Mouse (Mus musculus) myocyte (in vitro differentiated cells): ENCODE measurements at regions not wholly inside any gene's neighbourhood (a gene's known extent, or its start where the extent isn't known, plus 50 kb on each side); places are given as distances from the start of the nearest gene placed in this dataset.

ENCODE experiments used
- H3K27me3 ChIP-seq: one replicate; pipeline ENCODE4 v1.6.1; 2011; ENCODE audit not compliant: control insufficient read depth, insufficient read depth, insufficient read length
- H3K36me3 ChIP-seq: one replicate; pipeline ENCODE4 v1.6.1; 2011; ENCODE audit not compliant: control insufficient read depth, insufficient read depth
- H3K4me2 ChIP-seq: one replicate; pipeline ENCODE4 v1.6.1; 2011; ENCODE audit warnings: low read depth, control low read depth
- H3K4me3 ChIP-seq: one replicate; pipeline ENCODE4 v1.5.1; 2011; ENCODE audit warnings: mild to moderate bottlenecking, control low read depth, moderate library complexity
- H3K79me2 ChIP-seq: one replicate; pipeline ENCODE4 v1.6.1; 2011; ENCODE audit not compliant: control insufficient read depth, insufficient read depth
- H3ac ChIP-seq: one replicate; pipeline ENCODE4 v1.6.1; 2011; ENCODE audit not compliant: control insufficient read depth, insufficient read length
- CEBPB ChIP-seq: IDR thresholded peaks from 2 replicates; pipeline ENCODE4 v1.6.1; 2011; ENCODE audit warnings: mild to moderate bottlenecking, moderate library complexity; ENCODE audit not compliant: poor library complexity, insufficient read depth, severe bottlenecking
- E2F4 ChIP-seq: IDR thresholded peaks from one replicate; pipeline ENCODE4 v1.6.1; 2011; ENCODE audit warnings: mild to moderate bottlenecking, control low read depth, moderate library complexity; ENCODE audit not compliant: insufficient read depth
- MAX ChIP-seq: IDR thresholded peaks from one replicate; pipeline ENCODE4 v1.6.1; 2011; ENCODE audit warnings: low read depth, mild to moderate bottlenecking, control low read depth
- MYOD1 ChIP-seq, 3 experiments: IDR thresholded peaks; one replicate each; pipeline ENCODE4 v1.6.1; 2011; ENCODE audit warnings: control low read depth in 2 of 3, low read depth in 2 of 3, mild to moderate bottlenecking in 2 of 3, moderate library complexity in 1 of 3; ENCODE audit not compliant: insufficient read length in 2 of 3, control insufficient read depth in 1 of 3
- MYOG ChIP-seq, 3 experiments: IDR thresholded peaks; one replicate each; pipeline ENCODE4 v1.6.1; 2011; ENCODE audit warnings: control low read depth in 2 of 3, low read depth in 2 of 3, mild to moderate bottlenecking in 2 of 3; ENCODE audit not compliant: insufficient read length in 2 of 3, control insufficient read depth in 1 of 3, insufficient read depth in 1 of 3
- POLR2A ChIP-seq: IDR thresholded peaks from one replicate; pipeline ENCODE4 v1.6.1; 2011; ENCODE audit warnings: low read depth, mild to moderate bottlenecking, control low read depth, moderate library complexity; ENCODE audit not compliant: insufficient read length
- POLR2AphosphoS2 ChIP-seq: IDR thresholded peaks from one replicate; pipeline ENCODE4 v1.6.1; 2011; ENCODE audit warnings: low read depth, control low read depth; ENCODE audit not compliant: insufficient read length
- REST ChIP-seq: IDR thresholded peaks from one replicate; pipeline ENCODE4 v1.6.1; 2011; ENCODE audit warnings: mild to moderate bottlenecking, control low read depth, moderate library complexity; ENCODE audit not compliant: insufficient read depth, insufficient read length
- SRF ChIP-seq: IDR thresholded peaks from one replicate; pipeline ENCODE4 v1.6.1; 2011; ENCODE audit warnings: low read depth; ENCODE audit not compliant: control insufficient read depth, insufficient read length
- TCF12 ChIP-seq: IDR thresholded peaks from one replicate; pipeline ENCODE4 v1.6.1; 2011; ENCODE audit warnings: mild to moderate bottlenecking, control low read depth; ENCODE audit not compliant: poor library complexity, insufficient read depth, severe bottlenecking
- TCF3 ChIP-seq: IDR thresholded peaks from one replicate; pipeline ENCODE4 v1.6.1; 2011; ENCODE audit warnings: low read depth, control low read depth; ENCODE audit not compliant: insufficient read length
- USF1 ChIP-seq: IDR thresholded peaks from one replicate; pipeline ENCODE4 v1.6.1; 2011; ENCODE audit warnings: low read depth, mild to moderate bottlenecking, control low read depth, moderate library complexity

DNA sequence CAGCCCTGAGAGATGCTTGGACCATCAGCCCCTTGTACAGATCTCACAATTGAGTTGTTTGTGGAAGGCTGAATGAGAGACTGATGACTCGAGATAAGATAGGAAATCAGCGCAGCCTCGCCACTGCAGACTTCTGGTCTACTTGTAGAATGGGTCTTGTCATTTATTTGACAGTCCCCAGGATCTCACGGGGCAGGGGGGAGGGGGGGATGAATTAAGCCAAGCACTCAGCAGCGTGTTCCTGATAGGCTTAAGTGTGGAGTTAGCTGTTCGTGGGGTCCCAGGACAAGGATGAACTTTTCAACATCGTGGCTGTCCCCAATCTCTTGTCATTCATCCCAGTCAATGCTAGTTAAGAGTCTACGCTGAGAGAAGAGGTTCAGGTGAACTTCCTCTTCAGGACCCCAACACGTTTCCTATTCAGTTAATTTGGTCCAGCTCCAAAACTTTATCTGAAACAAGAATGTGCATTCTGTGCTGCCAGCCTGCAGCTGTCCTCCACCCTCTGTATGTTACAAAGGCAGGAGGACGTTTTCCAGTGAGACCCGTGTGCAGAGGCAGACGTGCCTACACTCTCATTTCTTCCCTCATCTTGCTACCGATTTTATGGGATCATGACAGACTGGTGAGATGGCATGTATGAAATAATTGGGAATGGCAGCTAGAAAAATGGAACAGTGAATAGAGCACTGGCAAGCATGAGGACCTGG is 100.5 kb upstream of the Tbx20 start:
- Histone ChIP-seq H3K4me3 (no peak overlapping the region), H3K27me3 (no peaks in the 10 kb centered on the region), H3K79me2 (no peaks in the 10 kb centered on the region), H3K36me3 (no peaks in the 10 kb centered on the region), H3K4me2 (no peak overlapping the region), H3ac (no peak overlapping the region)
- no peak for TF ChIP-seq TCF3
- TF ChIP-seq POLR2AphosphoS2 = no peak
- no peak for TF ChIP-seq CEBPB
- no peak for TF ChIP-seq MYOG (IDR thresholded peaks at IDR 0.05; ENCODE audit: control insufficient read depth in 1 of 3, insufficient read depth in 1 of 3, insufficient read length in 2 of 3, low read depth in 2 of 3)
- TF ChIP-seq REST = no peak
- no peak for TF ChIP-seq TCF12
- TF ChIP-seq MYOD1 (IDR thresholded peaks at IDR 0.05; ENCODE audit: control insufficient read depth in 1 of 3, insufficient read length in 2 of 3, low read depth in 2 of 3) = no peak
- no peak for TF ChIP-seq POLR2A
- no peak for TF ChIP-seq SRF
- TF ChIP-seq USF1 = no peak
- TF ChIP-seq E2F4 = no peak
- TF ChIP-seq MAX = no peak

DNA sequence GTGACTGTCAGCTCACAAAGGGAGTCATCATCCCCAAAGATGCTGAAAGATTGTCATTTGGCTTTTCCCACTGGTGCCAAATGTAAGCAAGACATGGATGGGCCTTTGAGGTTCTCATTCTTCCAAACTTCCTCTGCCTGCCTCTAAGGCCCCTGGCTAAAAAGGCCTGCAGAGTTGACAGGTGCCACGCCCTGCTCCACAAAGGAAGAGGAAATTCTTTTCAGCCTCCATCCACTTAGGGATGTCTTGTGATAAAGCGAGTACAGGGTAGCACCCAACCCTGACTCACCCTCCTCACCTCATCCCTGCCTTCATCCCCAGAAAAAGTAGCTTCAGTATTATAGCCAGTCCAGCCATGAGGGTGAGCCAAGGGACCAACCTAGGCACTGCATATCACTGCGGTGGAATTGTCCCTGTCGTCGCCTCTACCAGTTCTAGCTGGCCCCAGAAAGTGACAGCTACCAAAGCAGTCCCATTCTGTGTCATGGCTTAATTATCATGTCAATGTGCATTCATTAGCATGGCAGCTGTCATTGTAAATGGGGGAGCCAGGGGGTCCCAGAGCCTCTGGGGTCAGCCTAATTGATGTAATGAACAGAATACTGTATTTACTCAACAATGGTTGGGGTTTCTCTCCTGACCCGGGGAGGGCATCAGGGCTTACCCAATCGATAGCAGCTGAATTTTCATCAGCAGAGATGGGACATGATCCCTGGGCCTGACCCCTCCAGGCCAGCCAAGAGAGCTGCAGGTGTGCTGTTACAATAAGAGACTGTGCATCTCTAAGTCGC is 104.5 kb upstream of the Tbx20 start:
- Histone ChIP-seq H3K27me3 (no peaks in the 10 kb centered on the region), H3K4me2 (no peak overlapping the region), H3K36me3 (no peaks in the 10 kb centered on the region), H3K4me3 (no peak overlapping the region), H3K79me2 (no peaks in the 10 kb centered on the region), H3ac (no peak overlapping the region)
- TF ChIP-seq TCF12 (no peak), POLR2A (no peak), CEBPB (no peak), MYOD1 (IDR thresholded peaks at IDR 0.05; ENCODE audit: control insufficient read depth in 1 of 3, insufficient read length in 2 of 3, low read depth in 2 of 3) (no peak), REST (no peak), SRF (no peak), USF1 (no peak), MAX (no peak), POLR2AphosphoS2 (no peak), E2F4 (no peak), MYOG (IDR thresholded peaks at IDR 0.05; ENCODE audit: control insufficient read depth in 1 of 3, insufficient read depth in 1 of 3, insufficient read length in 2 of 3, low read depth in 2 of 3) (no peak), TCF3 (no peak)

DNA sequence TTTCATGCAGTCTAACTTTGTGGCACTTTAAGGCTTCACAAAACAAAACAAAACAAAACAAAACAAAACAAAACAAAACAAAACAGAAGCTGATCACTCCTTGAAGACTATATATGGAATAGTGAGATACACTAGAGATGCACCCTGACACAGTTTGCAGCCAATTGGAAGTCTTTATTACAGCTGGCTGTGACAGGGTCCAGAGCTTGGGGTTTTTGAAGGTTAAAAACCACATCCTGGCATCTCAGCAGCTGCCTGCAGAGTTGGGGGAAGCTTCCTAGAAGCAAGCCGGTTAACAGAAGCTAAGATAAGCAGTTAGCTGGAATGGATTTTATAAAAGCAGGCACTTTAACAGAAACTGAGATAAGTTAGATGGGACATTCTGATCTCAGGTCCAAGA is 105.6 kb upstream of the Tbx20 start:
- Histone ChIP-seq H3ac (no peak overlapping the region), H3K4me3 (no peak overlapping the region), H3K36me3 (no peaks in the 10 kb centered on the region), H3K4me2 (no peak overlapping the region), H3K79me2 (no peaks in the 10 kb centered on the region), H3K27me3 (no peaks in the 10 kb centered on the region)
- TF ChIP-seq TCF12 = no peak
- TF ChIP-seq POLR2A = no peak
- TF ChIP-seq MYOD1 (IDR thresholded peaks at IDR 0.05; ENCODE audit: control insufficient read depth in 1 of 3, insufficient read length in 2 of 3, low read depth in 2 of 3) = no peak
- TF ChIP-seq USF1 = no peak
- no peak for TF ChIP-seq E2F4
- TF ChIP-seq MYOG (IDR thresholded peaks at IDR 0.05; ENCODE audit: control insufficient read depth in 1 of 3, insufficient read depth in 1 of 3, insufficient read length in 2 of 3, low read depth in 2 of 3) = no peak
- no peak for TF ChIP-seq CEBPB

DNA sequence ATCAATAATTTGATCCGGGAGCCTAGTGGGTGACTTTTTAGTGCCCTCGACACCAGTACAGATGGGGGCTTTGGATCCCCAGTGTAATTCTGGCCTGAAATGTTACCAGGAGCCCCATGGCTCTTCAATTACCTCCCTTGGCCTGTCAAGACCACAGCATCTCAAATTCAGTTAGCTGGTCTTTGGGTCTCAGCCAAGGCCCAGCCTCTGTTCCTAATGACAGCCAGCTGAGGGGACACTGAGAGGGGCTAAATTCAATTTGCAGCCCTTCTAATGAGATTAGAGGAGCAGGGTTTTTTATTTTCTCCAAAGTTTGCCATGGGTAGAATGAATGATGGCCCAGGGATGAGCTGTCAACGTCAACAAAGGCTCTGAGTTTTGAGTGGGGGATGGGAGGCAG is 109.9 kb upstream of the Tbx20 start:
- H3K36me3 ChIP-seq = no peaks in the 10 kb centered on the region
- TF ChIP-seq MYOD1 (IDR thresholded peaks at IDR 0.05; ENCODE audit: control insufficient read depth in 1 of 3, insufficient read length in 2 of 3, low read depth in 2 of 3) (no peak), TCF12 (no peak), REST (no peak), SRF (no peak)

DNA sequence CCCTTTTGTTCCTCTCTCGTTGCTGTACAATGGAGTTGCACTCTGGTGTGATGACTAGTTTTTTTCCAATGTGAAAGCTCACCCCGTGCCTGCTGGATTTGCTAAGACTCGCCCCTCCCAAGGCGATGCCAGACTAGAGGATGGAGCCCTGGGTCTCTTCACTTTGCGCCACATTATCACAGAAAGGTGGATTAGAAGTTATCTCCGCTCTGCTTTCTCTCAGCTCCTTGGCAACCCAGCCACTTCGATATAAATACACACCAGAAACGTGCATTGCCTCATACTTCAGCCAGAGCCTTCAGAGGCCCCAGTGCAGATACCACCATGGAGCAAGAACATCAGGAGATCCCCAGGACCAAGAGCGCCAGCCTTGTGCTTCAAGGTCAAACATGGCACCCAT is 114.2 kb upstream of the Tbx20 start:
- no peak overlapping the region for H3K4me3 ChIP-seq
- no peak overlapping the region for H3K4me2 ChIP-seq
- no peaks in the 10 kb centered on the region for H3K79me2 ChIP-seq
- peaks cover 6% of the 10 kb centered on the region for H3K27me3 ChIP-seq
- TF ChIP-seq USF1 (no peak), MYOD1 (IDR thresholded peaks at IDR 0.05; ENCODE audit: control insufficient read depth in 1 of 3, insufficient read length in 2 of 3, low read depth in 2 of 3) (no peak), TCF12 (no peak), MYOG (IDR thresholded peaks at IDR 0.05; ENCODE audit: control insufficient read depth in 1 of 3, insufficient read depth in 1 of 3, insufficient read length in 2 of 3, low read depth in 2 of 3) (no peak), E2F4 (no peak), TCF3 (no peak), MAX (no peak), POLR2A (no peak), REST (no peak), CEBPB (no peak), SRF (no peak), POLR2AphosphoS2 (no peak)
- no peak overlapping the region for H3ac ChIP-seq
- no peaks in the 10 kb centered on the region for H3K36me3 ChIP-seq

More for the DNA sequence above, 109.9 kb upstream of the Tbx20 start:
- H3K27me3 ChIP-seq = no peaks in the 10 kb centered on the region
- H3K4me2 ChIP-seq = no peak overlapping the region
- no peak overlapping the region for H3ac ChIP-seq
- H3K4me3 ChIP-seq = no peak overlapping the region
- H3K79me2 ChIP-seq = no peaks in the 10 kb centered on the region
